Mouse (Mus musculus): Measurements from ENCODE around the gene Scn5a. TPM values are rescaled to one million over a fixed set of nuclear protein-coding genes. Genes with fewer than 3 reads are reported as not detected.

The Scn5a gene
- polyA plus RNA-seq, 1 experiment = 13.6 TPM

DNA sequence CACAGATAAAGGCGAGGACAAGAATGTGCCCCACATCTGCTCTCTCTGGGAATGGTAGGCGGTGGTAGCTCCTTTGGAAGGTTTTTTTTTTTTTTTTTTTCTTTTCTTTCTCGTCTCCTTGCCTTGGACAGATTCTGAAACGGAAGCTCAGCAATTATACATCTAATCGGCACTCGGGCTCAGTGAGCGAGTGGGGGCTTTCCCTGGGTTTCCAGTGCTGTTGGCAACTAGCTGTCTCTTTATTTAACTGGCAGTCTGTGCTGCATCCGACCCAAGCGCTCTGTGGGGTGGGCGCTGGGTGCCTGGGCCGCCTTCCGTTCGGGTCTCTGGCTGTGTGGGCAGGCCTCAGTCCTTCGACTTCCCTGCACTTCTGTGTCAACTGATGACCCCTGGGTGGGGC lies 5.8 kb downstream of the Scn5a start:
- Histone ChIP-seq H3K4me3 (ENCODE audit: insufficient read depth, poor library complexity, severe bottlenecking) (no peak overlapping the region), H3K79me3 (ENCODE audit: low read depth) (no peaks in the 10 kb centered on the region), H3ac (ENCODE audit: control insufficient read depth, insufficient read length, low read depth) (no peak overlapping the region), H3K79me2 (ENCODE audit: control insufficient read depth, insufficient read depth) (no peaks in the 10 kb centered on the region), H3K27me3 (ENCODE audit: control insufficient read depth, insufficient read depth, insufficient read length) (no peaks in the 10 kb centered on the region), H3K36me3 (ENCODE audit: control insufficient read depth, insufficient read depth) (no peaks in the 10 kb centered on the region)
- no peak for TF ChIP-seq FOSL1 (IDR thresholded peaks at IDR 0.05; ENCODE audit: insufficient read depth, low read length, poor library complexity, severe bottlenecking)
- no peak for TF ChIP-seq USF1 (IDR thresholded peaks at IDR 0.05; ENCODE audit: low read depth)
- no peak for TF ChIP-seq CTCF (IDR thresholded peaks at IDR 0.05; ENCODE audit: control insufficient read depth, insufficient read depth, insufficient read length)
- no peak for TF ChIP-seq MYOG (IDR thresholded peaks at IDR 0.05; ENCODE audit: control insufficient read depth, extremely low read depth, insufficient read length)
- no peak for TF ChIP-seq MYOD1 (IDR thresholded peaks at IDR 0.05; ENCODE audit: control insufficient read depth, insufficient read length, low read depth)
- TF ChIP-seq MAX (IDR thresholded peaks at IDR 0.05) = no peak
- no peak for TF ChIP-seq CEBPB (IDR thresholded peaks at IDR 0.05; ENCODE audit: low read depth)

DNA sequence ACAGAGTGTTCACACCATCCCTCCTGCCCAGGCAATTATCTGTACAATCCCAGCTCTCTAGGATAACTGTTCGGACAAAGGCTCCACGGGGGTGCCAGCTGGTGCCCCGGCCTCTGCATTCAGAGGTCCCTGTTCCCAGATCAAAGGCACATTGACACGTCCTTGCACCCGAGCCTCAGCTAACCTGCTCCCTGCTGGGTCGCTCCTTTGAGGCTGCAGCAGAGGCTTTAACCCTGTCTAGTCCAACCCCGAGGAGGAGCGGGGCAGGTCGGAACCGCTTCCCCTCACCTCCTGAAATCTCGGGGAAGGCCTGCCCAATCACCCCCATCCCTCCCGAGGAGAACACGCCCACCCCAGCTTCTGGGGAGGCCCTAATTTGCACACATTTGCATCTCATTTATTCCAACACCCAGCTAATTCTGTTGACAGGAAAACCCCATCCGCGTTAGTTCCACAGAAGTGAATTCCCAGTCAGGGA lies 7.4 kb downstream of the Scn5a start:
- TF ChIP-seq USF1 (IDR thresholded peaks at IDR 0.05; ENCODE audit: low read depth) (no peak), FOSL1 (IDR thresholded peaks at IDR 0.05; ENCODE audit: insufficient read depth, low read length, poor library complexity, severe bottlenecking) (no peak), MYOG (IDR thresholded peaks at IDR 0.05; ENCODE audit: control insufficient read depth, extremely low read depth, insufficient read length) (no peak), MAX (IDR thresholded peaks at IDR 0.05) (no peak), MYOD1 (IDR thresholded peaks at IDR 0.05; ENCODE audit: control insufficient read depth, insufficient read length, low read depth) (no peak), CEBPB (IDR thresholded peaks at IDR 0.05; ENCODE audit: low read depth) (no peak), CTCF (IDR thresholded peaks at IDR 0.05; ENCODE audit: control insufficient read depth, insufficient read depth, insufficient read length) (no peak)
- Histone ChIP-seq H3K79me3 (ENCODE audit: low read depth) (no peaks in the 10 kb centered on the region), H3ac (ENCODE audit: control insufficient read depth, insufficient read length, low read depth) (no peak overlapping the region), H3K4me3 (ENCODE audit: insufficient read depth, poor library complexity, severe bottlenecking) (no peak overlapping the region), H3K36me3 (ENCODE audit: control insufficient read depth, insufficient read depth) (no peaks in the 10 kb centered on the region), H3K79me2 (ENCODE audit: control insufficient read depth, insufficient read depth) (no peaks in the 10 kb centered on the region), H3K27me3 (ENCODE audit: control insufficient read depth, insufficient read depth, insufficient read length) (no peaks in the 10 kb centered on the region)

GRCm38 (mm10) chr9:119570652-119571051 lies 8.2 kb downstream of the Scn5a start:
- no peak overlapping the region for H3K4me3 ChIP-seq (ENCODE audit: insufficient read depth, poor library complexity, severe bottlenecking)

DNA sequence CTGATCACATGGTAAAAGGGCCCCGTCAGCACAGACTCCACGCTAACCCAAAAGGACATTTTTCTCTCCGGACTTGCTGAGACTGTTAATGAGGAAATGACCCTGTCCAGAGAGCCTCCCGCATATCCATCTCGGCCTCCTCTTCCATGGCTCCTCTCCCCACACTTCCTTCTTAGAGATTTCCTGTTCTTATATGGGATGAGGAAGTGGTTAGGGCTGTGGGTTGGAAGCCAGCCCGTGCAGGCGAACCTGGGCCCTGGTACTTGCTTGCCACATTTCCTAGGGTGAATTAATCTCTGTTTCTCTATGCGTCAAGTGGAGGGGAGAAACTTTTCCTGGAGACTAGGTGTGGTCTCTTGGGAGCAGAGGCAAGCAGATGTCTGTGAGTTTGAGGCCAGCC lies 10.1 kb downstream of the Scn5a start:
- H3K36me3 ChIP-seq (ENCODE audit: control insufficient read depth, insufficient read depth) = no peaks in the 10 kb centered on the region
- H3K79me2 ChIP-seq (ENCODE audit: control insufficient read depth, insufficient read depth) = no peaks in the 10 kb centered on the region
- no peak overlapping the region for H3K4me3 ChIP-seq (ENCODE audit: insufficient read depth, poor library complexity, severe bottlenecking)
- no peaks in the 10 kb centered on the region for H3K79me3 ChIP-seq (ENCODE audit: low read depth)
- no peak for TF ChIP-seq CEBPB (IDR thresholded peaks at IDR 0.05; ENCODE audit: low read depth)
- no peak for TF ChIP-seq USF1 (IDR thresholded peaks at IDR 0.05; ENCODE audit: low read depth)
- no peak for TF ChIP-seq MAX (IDR thresholded peaks at IDR 0.05)
- TF ChIP-seq CTCF (IDR thresholded peaks at IDR 0.05; ENCODE audit: control insufficient read depth, insufficient read depth, insufficient read length) = no peak
- TF ChIP-seq MYOD1 (IDR thresholded peaks at IDR 0.05; ENCODE audit: control insufficient read depth, insufficient read length, low read depth) = no peak
- TF ChIP-seq MYOG (IDR thresholded peaks at IDR 0.05; ENCODE audit: control insufficient read depth, extremely low read depth, insufficient read length) = no peak
- no peak for TF ChIP-seq FOSL1 (IDR thresholded peaks at IDR 0.05; ENCODE audit: insufficient read depth, low read length, poor library complexity, severe bottlenecking)
- H3ac ChIP-seq (ENCODE audit: control insufficient read depth, insufficient read length, low read depth) = no peak overlapping the region
- H3K27me3 ChIP-seq (ENCODE audit: control insufficient read depth, insufficient read depth, insufficient read length) = no peaks in the 10 kb centered on the region

More at GRCm38 (mm10) chr9:119570652-119571051, 8.2 kb downstream of the Scn5a start:
- Histone ChIP-seq H3K27me3 (ENCODE audit: control insufficient read depth, insufficient read depth, insufficient read length) (no peaks in the 10 kb centered on the region), H3K79me3 (ENCODE audit: low read depth) (no peaks in the 10 kb centered on the region), H3K79me2 (ENCODE audit: control insufficient read depth, insufficient read depth) (no peaks in the 10 kb centered on the region), H3ac (ENCODE audit: control insufficient read depth, insufficient read length, low read depth) (no peak overlapping the region), H3K36me3 (ENCODE audit: control insufficient read depth, insufficient read depth) (no peaks in the 10 kb centered on the region)
- TF ChIP-seq USF1 (IDR thresholded peaks at IDR 0.05; ENCODE audit: low read depth) = no peak
- TF ChIP-seq FOSL1 (IDR thresholded peaks at IDR 0.05; ENCODE audit: insufficient read depth, low read length, poor library complexity, severe bottlenecking) = no peak
- TF ChIP-seq MAX (IDR thresholded peaks at IDR 0.05) = no peak
- no peak for TF ChIP-seq CTCF (IDR thresholded peaks at IDR 0.05; ENCODE audit: control insufficient read depth, insufficient read depth, insufficient read length)
- TF ChIP-seq CEBPB (IDR thresholded peaks at IDR 0.05; ENCODE audit: low read depth) = no peak
- no peak for TF ChIP-seq MYOG (IDR thresholded peaks at IDR 0.05; ENCODE audit: control insufficient read depth, extremely low read depth, insufficient read length)

- Histone ChIP-seq H3K79me3 (ENCODE audit: low read depth) (no peaks in the 10 kb centered on the region), H3K4me3 (ENCODE audit: insufficient read depth, poor library complexity, severe bottlenecking) (no peak overlapping the region), H3ac (ENCODE audit: control insufficient read depth, insufficient read length, low read depth) (no peak overlapping the region), H3K36me3 (ENCODE audit: control insufficient read depth, insufficient read depth) (no peaks in the 10 kb centered on the region), H3K79me2 (ENCODE audit: control insufficient read depth, insufficient read depth) (no peaks in the 10 kb centered on the region), H3K27me3 (ENCODE audit: control insufficient read depth, insufficient read depth, insufficient read length) (no peaks in the 10 kb centered on the region)
- TF ChIP-seq MAX (IDR thresholded peaks at IDR 0.05) = no peak
- TF ChIP-seq MYOG (IDR thresholded peaks at IDR 0.05; ENCODE audit: control insufficient read depth, extremely low read depth, insufficient read length) = no peak
- no peak for TF ChIP-seq CEBPB (IDR thresholded peaks at IDR 0.05; ENCODE audit: low read depth)
- TF ChIP-seq USF1 (IDR thresholded peaks at IDR 0.05; ENCODE audit: low read depth) = no peak
- TF ChIP-seq MYOD1 (IDR thresholded peaks at IDR 0.05; ENCODE audit: control insufficient read depth, insufficient read length, low read depth) = no peak
- TF ChIP-seq CTCF (IDR thresholded peaks at IDR 0.05; ENCODE audit: control insufficient read depth, insufficient read depth, insufficient read length) = no peak
- no peak for TF ChIP-seq FOSL1 (IDR thresholded peaks at IDR 0.05; ENCODE audit: insufficient read depth, low read length, poor library complexity, severe bottlenecking)
These were observed 11.0 kb downstream of the Scn5a start for GRCm38 (mm10) chr9:119567800-119568199.

DNA sequence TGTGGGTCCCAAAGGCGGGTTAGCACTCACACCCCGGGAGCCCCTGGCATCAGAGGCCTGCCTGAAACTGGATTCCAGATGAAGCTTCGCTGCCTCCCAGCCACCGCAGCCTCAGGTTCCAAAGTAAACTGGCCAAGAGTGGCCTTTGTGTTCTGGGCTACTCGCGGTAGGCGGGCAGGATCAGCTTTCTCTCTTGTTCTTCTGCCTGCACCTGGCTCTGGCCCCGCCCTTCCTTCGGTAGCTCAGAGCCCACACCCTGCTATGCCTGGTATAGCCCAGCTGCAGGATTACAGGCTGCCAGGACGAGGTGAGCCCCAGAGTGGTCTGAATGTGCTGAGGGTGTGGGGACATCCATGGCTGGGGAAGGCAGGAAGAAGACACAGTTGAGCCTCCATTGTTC lies 12.6 kb downstream of the Scn5a start:
- no peaks in the 10 kb centered on the region for H3K27me3 ChIP-seq (ENCODE audit: control insufficient read depth, insufficient read depth, insufficient read length)
- H3K4me3 ChIP-seq (ENCODE audit: insufficient read depth, poor library complexity, severe bottlenecking) = no peak overlapping the region
- no peaks in the 10 kb centered on the region for H3K79me2 ChIP-seq (ENCODE audit: control insufficient read depth, insufficient read depth)
- H3K79me3 ChIP-seq (ENCODE audit: low read depth) = no peaks in the 10 kb centered on the region
- no peak for TF ChIP-seq CTCF (IDR thresholded peaks at IDR 0.05; ENCODE audit: control insufficient read depth, insufficient read depth, insufficient read length)
- TF ChIP-seq MYOG (IDR thresholded peaks at IDR 0.05; ENCODE audit: control insufficient read depth, extremely low read depth, insufficient read length) = no peak
- no peak for TF ChIP-seq USF1 (IDR thresholded peaks at IDR 0.05; ENCODE audit: low read depth)
- no peak for TF ChIP-seq FOSL1 (IDR thresholded peaks at IDR 0.05; ENCODE audit: insufficient read depth, low read length, poor library complexity, severe bottlenecking)
- no peak for TF ChIP-seq MYOD1 (IDR thresholded peaks at IDR 0.05; ENCODE audit: control insufficient read depth, insufficient read length, low read depth)
- no peak for TF ChIP-seq CEBPB (IDR thresholded peaks at IDR 0.05; ENCODE audit: low read depth)
- TF ChIP-seq MAX (IDR thresholded peaks at IDR 0.05) = no peak
- no peak overlapping the region for H3ac ChIP-seq (ENCODE audit: control insufficient read depth, insufficient read length, low read depth)
- no peaks in the 10 kb centered on the region for H3K36me3 ChIP-seq (ENCODE audit: control insufficient read depth, insufficient read depth)

Measured in C2C12 (cell line).